Mouse (Mus musculus) lung, postnatal 25 days (tissue): ENCODE results near the gene Med29.

ENCODE experiments used
- DNase-seq: peaks from one replicate; pipeline ENCODE4 v3.0.0; 2022; ENCODE audit warnings: low spot score

Med29 gene

DNA sequence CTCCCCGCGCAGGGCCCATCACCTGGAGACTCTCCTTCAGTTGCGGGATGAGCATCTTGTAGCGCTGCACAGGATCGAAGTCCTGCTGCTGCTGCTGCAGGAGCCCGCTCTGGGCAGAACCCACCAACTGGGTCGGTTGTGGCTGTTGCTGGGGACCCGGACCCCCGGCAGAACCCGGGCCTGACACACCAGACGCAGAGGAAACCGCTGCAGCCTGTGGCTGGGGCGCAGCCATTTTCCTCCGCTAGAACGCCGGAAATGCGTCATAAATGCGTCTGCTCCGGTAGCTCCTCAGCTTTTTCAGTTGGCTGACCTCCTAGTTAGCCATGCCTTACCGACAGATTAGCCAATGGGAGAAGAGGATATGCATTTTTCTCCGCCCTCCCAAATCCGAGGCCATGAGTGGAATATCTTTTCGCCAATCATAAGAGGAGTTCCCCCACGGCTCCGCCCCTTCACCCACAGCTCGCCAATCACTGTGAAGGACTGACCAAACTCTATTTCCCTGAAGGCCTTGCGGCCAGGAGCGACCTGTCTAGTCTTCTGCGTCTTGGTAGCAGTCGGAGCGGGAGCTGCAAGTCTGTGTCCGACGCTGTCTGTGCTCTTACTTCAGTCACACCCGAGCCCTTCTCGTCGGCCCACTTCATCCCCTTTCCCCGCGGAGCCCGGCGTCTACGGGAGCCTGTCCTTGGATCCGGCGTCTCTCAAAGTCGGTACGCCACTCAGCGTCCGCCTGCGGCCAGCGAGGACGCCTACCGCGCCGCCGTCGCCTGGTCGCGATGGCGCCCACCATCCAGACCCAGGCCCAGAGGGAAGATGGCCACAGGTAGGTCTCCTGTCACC lies at the start of gene Med29, which contains the start of gene Paf1:
Gene Med29 (minus strand): TSS at position 280 of the 843 bp plus-strand sequence.
Gene Paf1 (plus strand): TSS at position 523 of the 843 bp plus-strand sequence.
- DNase-seq: peak; percentile 99

DNA sequence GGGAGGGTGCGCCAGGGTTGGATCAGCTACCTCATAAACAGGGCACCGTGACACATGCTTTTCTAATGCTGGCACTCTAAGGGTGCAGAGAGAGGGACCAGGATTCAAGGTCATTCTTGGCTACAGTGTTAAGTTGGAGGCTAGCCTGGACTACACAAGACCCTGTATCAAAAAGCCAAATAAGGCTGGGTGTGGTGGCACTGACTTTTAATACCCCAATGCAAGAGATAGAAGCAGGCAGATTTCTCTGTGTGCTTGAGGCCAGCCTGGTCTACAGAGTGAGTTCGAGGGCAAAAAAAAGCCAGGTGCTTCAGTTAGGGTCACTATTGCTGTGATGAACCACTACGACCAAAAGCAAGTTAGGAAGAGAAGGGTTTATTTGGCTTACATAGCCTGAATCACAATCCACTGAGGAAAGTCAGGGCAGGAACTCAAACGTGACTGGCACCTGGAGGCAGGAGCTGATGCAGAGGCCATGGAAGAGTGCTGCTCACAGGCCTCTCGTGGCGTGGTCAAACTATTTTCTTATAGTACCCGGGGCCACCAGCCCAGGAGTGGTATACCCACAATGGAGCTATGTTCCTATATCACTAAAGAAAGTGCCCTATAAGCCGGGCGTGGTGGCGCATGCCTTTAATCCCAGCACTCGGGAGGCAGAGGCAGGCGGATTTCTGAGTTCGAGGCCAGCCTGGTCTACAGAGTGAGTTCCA lies 49.4 kb upstream of the Med29 start:
- DNase-seq: no peak

DNA sequence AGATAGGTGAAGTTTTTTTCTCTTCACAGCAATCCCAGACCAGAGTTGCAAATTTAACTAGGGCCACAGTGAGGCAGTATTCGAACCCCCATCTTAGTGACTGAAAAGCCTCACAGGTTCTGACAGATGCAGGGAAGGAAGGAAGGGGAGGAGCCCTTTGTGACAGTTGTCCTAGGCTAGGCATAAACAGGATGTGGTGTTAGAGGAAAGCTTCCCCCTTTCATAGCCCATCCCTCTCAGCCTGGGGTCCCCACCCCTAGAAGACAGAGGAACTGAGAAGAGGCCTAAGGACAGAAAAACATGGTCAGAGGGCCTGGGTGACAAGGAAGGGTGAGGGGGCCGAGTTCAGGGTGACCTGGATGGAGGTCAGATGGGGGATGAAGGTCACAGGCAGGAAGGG lies 48.2 kb upstream of the Med29 start:
- peak; percentile 91 for DNase-seq

DNA sequence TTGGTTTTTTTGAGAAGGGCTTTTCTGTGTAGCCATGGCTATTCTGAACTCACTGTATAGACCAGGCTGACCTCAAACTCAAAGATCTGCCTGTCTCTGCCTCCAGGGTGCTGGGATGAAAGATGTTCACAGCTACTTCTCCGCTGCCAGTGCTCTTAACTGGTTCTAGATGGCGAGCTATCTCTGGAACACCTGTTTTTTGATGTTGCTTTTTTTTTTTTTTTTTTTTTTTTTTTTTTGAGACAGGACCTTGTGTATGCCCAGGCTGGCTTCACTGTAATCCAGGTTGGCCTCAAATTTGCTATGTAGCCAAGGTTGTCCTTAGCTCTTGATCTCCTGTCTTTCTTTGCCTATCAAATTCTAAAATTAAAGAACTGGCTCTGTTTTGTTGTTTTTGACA lies 46.3 kb upstream of the Med29 start:
- DNase-seq: no peak

DNA sequence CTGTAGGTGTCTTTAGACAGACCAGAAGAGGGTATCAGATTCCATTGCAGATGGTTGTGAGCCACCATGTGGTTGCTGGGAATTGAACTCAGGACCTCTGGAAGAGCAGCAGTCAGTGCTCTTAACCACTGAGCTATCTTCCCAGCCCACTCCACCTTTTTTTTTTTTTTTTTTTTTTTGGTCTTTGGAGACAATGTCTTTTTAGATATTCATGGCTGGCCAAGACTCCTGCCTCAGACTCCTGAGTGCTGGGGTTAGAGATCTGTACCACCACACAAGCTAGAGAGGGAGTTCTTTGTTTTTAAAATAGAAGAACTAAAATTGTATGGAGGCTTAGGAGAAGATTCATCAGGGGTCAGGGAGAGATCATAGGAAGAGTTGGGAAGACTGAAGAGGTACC lies 45.5 kb upstream of the Med29 start:
- no peak for DNase-seq

DNA sequence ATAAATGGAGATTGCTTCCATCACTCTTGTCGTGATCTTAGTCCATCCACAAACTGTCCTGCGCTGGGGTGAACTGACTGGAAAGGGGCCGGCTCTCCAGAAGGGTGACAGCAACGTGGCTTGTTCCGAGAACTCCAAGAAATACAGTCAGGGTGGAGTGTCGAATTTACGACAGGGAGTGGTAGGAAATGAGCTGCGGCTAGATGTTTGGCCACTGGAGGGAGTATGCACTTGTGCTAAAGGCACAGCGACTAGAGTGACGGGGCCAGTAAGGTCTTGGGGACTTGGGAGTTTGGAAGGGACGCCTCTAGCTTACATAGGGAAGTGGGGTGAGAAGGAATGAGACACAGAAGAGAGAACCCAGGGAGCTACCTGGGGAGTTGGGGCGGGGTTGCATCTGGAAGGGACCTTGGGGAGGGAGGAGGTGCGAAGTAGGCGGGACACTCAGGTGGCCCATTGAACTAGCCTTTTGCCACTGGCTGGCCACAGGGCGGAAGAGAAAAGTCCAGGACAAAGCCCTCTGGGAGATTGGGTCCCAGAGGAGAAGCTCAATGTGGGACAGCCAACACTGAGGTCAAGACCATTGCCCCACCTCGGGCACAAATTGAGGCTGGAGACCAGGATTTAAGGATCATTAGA lies 44.5 kb upstream of the Med29 start, which contains the start of gene Gmfg:
Gene Gmfg (plus strand): TSS at position 516 of the 639 bp plus-strand sequence.
- DNase-seq: peak; percentile 94

DNA sequence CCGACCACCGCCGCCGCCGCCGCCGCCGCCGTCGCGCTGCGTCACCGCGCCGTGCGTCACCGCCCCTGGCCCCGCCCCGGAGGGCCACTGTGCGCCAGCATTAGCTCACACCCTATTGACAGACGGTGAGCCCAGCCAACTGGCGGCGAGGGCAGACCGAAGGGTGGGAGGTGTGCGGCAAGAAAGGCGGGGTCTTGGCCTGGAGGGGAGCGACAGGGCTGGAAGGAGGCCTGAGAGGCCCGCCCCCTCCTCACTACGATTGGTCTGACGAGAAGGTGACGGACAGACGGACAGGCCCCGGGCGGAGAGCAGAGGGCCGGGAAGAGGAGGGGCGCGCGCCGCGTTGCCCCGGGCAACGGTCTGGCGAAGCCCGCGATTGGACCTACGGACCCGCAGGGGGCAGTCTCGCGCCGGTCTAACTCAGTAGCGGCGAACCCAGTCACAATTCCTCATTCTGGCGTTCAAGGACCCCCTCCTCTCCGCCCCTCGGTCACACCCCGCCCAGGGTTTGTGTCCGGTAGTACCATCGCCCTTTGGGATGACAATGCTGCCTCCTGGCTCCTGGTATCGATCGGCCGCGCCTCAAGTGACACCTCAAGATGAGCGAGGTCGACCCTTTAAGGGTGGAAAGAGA lies 43.9 kb upstream of the Med29 start:
- DNase-seq: peak; percentile 100

DNA sequence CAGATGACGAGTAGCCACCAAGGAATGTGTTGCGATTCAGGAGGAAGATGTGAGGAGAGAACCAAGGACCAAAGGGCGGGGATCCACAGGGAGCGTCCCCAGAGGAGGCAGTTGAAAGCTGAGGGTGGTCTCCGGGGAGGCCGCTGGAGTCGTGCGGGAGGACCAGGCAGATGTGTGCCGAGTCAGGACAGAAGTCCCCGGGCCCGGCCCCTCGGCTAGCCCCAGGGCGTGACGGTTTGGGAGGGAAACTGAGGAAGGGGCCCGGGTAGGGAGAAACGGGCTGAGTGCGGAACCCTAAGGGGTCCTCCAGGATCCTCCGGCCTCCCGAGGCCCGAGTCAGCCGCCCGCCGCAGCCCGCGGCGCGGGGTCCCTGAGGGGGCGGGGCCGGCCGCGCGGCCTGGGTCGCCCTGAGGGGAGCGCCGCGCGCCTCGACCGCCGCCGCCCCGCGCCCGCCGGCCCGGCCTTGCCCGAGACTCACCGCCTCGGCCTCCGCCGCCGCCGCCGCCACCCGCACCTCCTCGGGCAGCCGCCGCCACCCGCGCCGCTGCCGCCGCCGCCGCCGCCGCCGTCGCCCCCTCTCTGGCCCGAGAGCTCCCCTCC lies 43.3 kb upstream of the Med29 start:
- no peak for DNase-seq

DNA sequence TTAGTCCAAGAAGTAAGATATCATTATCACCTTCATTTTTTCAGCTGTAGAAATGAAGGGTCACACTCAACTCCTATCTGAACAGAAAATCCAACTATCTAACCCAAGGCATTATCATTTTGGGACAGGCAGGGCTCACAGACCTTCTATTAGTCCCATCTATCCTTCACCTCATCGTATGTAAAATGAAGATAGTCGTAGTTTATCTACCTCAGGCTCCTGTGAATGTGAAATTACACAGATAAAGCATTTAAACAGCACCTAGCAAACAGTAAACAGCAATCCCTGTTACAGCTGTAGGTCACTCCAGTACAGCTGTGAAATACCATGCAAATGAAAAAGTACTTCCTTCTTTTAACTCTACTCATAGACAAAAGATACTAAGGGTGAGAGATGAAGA lies 39.7 kb upstream of the Med29 start:
- no peak for DNase-seq

DNA sequence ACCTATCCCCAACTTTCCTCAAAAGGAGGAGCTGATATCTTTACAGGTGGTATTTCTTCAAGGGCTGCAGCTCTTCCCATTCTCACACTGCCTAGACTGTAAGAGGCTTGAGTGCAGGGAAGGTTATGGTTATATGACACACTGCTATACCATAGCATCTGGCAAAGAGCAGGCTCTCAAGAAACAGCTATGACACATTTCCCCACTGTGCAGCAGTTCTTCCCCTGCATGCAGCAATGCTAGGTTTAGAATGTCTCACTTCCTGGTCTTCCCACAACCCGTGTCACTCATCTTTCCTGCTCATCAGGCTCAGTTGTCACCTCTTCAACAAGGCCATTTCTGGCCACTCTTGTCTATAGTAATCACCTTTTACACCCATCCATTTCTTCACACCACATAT lies 38.0 kb upstream of the Med29 start:
- no peak for DNase-seq

DNA sequence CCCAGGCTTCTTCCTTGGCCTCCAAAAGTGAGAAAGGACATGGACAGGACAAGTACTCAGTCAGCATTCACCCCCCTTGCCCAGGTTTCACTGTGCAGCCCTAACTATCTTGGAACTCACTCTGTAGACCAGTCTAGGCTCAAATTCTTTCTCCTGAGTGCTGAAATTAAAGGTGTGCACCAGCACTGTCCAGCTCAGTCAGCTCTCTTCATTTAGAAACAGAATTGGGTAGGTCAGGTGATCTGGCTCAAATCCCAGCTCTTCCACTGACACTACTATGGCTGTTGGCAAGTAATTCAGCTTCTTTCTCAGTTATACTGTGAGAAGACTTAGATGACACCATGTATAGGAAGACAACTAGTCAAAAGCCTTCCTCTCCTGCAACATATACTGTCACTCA lies 35.2 kb upstream of the Med29 start:
- no peak for DNase-seq

DNA sequence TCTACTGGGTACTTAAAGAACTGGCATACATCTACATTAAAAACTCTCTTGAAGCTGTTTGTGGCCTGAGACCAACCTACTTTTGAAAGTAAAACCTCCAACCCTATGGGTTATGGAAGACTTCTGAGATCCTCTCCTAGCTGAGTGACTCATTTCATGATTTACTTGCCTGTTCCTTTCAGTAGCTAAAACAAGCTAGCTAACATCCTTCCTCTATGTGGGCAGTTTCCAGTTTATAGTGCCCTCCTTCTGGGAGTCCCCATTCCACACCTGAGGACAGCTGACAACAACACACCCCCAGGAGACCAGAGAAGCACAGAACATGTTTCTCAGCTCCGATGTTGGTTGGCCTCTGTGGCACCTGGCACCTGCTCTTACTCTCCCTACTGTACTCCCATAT lies 30.5 kb upstream of the Med29 start:
- DNase-seq: no peak

DNA sequence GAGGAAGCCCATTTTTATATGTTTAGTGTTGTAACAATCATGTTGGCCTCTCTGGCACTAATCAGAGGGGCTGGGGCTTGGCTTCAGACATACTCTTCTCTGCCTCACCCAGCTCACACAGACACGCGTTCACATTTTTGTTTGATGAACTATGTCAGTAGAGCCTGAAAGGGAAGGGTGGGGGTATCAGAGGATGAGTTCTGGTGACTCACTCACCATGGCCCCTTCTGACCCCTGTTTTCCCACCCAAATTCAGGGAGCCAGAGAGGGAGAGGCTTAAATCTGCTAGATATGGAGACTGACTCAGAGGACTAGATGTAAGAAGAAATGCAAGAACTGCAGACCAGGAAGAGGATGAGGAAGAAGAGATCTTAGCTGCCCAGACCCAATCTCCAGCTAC lies 26.9 kb upstream of the Med29 start:
- DNase-seq: no peak

DNA sequence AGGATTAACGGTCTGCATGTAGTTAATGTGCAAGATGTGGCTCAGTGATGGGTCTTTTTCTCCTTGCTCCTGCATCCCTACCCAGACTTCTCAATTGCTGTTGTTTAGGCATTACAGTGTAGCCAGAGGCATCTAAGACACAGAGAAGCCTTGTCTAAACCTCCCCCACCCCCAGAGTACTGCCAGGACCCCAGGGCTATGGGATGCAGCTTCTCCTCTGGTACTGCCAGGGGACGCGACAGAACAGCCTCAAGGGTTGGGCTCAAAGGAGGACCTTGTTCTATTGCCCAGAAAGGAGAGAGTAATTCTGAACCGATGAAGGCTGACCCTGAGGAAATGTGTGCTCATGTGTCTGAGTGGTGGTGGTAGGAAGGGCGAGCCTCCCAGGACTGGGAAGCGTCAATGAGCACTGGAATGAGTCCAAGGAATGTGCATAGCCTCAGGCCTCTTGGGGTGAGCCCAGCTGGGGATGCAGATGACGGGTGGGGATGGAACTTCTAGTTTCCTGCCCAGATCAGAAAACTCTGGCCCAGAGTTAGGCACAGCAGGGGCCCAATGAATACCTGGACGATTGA lies 25.7 kb upstream of the Med29 start:
- peak; percentile 81 for DNase-seq

DNA sequence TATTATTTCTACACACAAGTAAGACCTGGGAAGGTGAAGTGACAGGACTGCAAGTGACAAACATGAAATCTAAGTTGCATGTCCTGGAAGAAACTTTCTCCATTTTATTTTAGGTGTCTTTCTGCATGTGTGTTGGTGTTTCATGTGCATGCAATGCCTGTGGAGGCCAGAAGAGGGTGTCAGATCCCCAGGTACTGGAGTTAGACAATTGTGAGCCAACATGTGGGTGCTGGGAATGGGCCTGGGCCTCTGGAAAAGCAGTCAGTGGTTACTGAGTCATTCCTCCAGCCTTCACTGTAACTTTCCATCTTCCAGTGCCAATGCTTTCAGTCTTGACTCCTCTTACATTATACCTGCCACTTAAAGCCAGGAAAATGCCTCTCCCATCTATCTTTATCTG lies 24.9 kb upstream of the Med29 start:
- DNase-seq: no peak

DNA sequence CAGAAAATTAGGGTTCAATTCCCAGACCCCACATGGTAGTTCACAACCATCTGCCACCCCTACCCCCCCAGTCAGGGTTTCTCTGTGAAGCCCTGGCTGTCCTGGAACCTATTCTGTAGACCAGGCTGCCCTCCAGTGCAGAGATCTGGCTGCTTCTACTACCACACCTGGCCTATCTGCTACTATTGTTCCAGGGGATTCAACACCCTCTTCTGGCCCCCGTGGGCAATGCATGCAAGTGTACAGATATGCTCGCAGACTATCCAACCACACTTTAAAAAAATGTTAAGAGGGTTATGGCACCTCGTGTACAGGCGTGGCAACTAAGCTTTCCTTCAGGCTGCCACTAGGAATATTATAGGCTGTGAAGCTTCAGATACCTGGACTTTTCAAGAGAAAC lies 20.3 kb upstream of the Med29 start:
- DNase-seq: no peak

DNA sequence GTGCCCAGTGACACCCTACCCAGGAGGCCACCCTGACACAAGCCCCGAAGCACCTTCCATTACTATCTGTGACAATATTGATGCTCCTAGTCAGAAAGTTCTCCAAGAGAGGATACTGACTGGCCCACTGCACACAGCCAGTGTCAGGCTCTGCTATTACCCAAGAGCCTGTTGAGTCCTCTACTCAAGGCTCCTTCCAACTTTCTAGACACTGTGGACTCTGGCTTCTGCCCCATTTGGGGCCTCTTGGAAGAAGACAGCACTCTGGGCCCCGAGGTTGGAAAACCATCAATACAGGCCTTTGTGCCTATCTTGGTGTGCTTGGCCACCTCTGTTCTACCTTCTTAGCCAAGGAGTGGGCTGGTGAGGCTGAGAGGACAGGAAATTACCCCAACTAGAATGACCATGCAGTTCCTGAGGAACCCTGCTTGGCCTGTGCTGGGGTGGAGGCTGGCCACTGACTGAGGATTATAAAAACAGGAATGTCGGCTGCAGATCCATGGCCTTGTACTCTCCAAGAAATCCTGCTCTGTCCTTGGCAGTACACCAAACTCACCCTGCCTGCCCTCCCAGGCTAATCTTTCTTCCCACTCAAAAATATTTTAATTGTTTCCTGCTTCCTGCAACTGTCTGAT lies 18.4 kb upstream of the Med29 start:
- DNase-seq: peak; percentile 75

DNA sequence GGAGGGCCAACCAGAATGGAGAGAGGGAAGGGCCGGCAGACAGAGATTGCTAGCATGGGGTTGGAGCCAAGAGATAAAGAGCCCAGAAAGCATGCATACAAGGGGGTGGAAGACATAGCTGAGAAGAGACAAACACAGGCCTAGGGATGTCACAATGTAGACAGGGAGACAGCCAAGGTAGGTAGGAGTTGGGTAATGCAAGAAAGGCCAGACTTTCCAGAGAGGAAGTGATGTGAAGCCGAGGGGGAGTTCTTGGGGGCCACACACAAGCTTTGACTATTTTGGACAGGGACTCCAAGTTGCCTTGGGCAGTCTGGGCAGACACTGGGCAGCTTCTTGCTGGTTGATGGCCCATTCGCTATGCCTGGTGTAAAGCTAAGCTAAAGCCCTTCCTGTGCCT lies 9.4 kb upstream of the Med29 start:
- DNase-seq: no peak

DNA sequence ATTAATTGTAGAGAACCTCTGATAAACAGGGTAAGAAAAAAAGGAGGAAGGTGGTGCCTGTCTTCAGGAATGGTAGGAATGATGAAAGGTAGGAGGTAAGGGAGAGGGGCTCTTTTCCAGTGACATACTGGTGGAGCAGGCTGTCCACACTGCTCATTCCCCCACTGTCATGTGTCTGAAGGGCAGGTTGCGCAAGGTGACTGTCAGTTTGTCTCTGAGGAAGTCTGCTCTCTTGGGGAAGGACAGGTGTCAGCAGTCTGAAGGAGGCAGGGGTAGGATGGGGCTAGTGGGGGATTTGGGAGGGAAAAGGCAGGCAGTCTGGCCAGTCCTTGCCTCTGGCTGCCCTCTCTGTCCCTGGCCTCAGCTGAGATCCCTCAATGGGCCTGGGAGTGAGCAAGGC lies 8.5 kb upstream of the Med29 start:
- no peak for DNase-seq

DNA sequence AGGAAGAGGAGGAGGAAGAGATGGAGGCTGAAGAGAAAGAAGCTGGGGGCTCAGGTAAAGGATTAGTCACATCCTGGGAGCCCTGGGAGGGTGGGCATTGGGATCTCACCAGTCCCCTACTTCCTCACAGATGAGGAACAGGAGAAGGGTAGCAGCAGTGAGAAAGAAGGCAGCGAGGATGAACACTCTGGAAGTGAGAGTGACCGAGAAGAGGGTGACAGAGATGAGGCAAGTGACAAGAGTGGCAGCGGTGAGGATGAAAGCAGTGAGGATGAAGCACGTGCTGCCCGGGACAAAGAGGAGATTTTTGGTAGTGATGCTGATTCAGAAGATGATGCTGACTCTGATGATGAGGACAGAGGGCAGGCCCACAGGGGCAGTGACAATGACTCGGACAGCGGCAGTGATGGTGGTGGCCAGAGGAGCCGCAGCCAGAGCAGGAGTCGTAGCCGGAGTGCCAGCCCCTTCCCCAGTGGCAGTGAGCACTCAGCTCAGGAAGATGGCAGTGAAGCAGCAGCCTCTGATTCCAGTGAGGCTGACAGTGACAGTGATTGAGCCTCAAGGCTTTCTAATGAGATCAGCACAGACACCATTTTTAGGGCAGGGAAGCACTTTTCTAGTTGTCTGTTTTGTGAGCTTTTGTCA lies 6.3 kb upstream of the Med29 start:
- DNase-seq: no peak

DNA sequence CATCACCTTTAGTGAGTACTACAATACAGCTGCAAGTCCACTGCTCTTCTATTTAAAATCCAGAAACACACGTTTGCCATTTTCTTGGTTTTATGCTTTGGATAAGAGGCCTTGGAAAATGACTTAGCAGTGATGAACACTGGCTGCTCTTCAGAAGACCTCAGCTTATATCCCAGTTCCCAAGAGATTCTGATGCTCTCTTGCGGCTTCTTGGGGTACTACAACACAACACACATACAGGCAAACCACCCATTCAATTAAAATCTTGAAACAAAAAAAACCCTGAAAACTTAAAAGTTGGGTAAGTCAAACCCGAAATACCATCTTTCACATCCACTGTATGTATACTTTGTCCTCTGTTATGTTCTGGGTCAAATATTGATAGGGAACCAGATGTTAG lies 5.5 kb upstream of the Med29 start:
- no peak for DNase-seq
